Mouse (Mus musculus): ENCODE results near the gene Wdr37.

DNA sequence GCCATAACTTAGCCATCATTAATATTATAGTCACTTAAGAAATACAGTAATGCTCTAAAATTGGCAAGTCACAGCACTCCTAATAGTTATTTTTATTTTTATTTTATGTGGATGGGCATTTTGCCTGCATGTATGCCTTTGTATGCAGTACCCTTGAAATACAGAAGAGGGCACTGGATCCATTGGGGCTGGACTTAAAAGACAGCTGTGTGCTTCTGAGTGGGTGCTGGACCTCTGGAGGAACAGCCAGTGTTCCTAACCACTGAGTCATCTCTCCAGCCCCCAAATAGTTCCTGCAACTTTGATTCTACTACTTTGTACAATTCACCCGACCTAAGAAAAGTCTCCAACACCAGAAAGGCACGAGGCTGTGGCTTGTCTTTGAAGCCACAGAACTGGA lies 24.0 kb downstream of the Wdr37 start:
- no peak for TF ChIP-seq USF1 (IDR thresholded peaks at IDR 0.05; ENCODE audit: low read depth)
- no peak for TF ChIP-seq POLR2A (IDR thresholded peaks at IDR 0.05; ENCODE audit: insufficient read length, low read depth)
